Mouse (Mus musculus) neural tube, embryonic 15.5 days (tissue): Measurements from ENCODE around the gene Arvcf. TPM values are rescaled to one million over a fixed set of nuclear protein-coding genes. Genes with fewer than 3 reads are reported as not detected.

Experiments used
- ATAC-seq: fragments of 200-750 bp; cut with Nextera tagmentation; 2 replicates; pipeline ENCODE4 v1.8.0; 2017; ENCODE audit warnings: mild to moderate bottlenecking, moderate TSS enrichment, moderate library complexity; ENCODE audit not compliant: low FRiP score
- H3K27ac ChIP-seq: fragments of 300-500 bp; sonication (generic); replicated peaks from 2 replicates; pipeline ENCODE4 v1.5.1; 2015; ENCODE audit warnings: mild to moderate bottlenecking, inconsistent platforms
- H3K27me3 ChIP-seq: fragments of 300-500 bp; sonication (generic); replicated peaks from 2 replicates; pipeline ENCODE4 v1.6.1; 2015; ENCODE audit warnings: inconsistent platforms
- H3K36me3 ChIP-seq: fragments of 300-500 bp; sonication (generic); 2 replicates; pipeline ENCODE4 v1.6.1; 2015; ENCODE audit warnings: inconsistent platforms
- H3K4me1 ChIP-seq: fragments of 300-500 bp; sonication (generic); 2 replicates; pipeline ENCODE4 v1.6.1; 2015; ENCODE audit warnings: inconsistent platforms
- H3K4me2 ChIP-seq: fragments of 300-500 bp; sonication (generic); 2 replicates; pipeline ENCODE4 v1.6.1; 2015; ENCODE audit warnings: inconsistent platforms, mild to moderate bottlenecking, moderate library complexity
- H3K4me3 ChIP-seq: fragments of 300-500 bp; sonication (generic); replicated peaks from 2 replicates; pipeline ENCODE4 v1.5.1; 2015; ENCODE audit warnings: mild to moderate bottlenecking, inconsistent platforms
- H3K9ac ChIP-seq: fragments of 300-500 bp; sonication (generic); replicated peaks from 2 replicates; pipeline ENCODE4 v1.6.1; 2015; ENCODE audit warnings: mild to moderate bottlenecking, inconsistent platforms
- H3K9me3 ChIP-seq: fragments of 300-500 bp; sonication (generic); replicated peaks from 2 replicates; pipeline ENCODE4 v1.6.1; 2016; ENCODE audit warnings: inconsistent platforms
- WGBS: fragments of 180-500 bp; shearing (Covaris S2); methylation state at CpG from one replicate; pipeline ENCODE4 v1.1.7; 2015; ENCODE audit warnings: mixed read lengths; 5-methylcytosine and 5-hydroxymethylcytosine counted together
- polyA plus RNA-seq: library from polyadenylated mRNA; unstranded; fragments of >200 nt; fragmentation: Nextera tagmentation; extraction: Ambion mirVana; gene quantifications from 2 replicates; pipeline ENCODE4 v1.2.1, GENCODE M21; 2015

Arvcf gene
- polyA plus RNA-seq, 1 experiment from 2014 or later: 72.5 TPM

DNA sequence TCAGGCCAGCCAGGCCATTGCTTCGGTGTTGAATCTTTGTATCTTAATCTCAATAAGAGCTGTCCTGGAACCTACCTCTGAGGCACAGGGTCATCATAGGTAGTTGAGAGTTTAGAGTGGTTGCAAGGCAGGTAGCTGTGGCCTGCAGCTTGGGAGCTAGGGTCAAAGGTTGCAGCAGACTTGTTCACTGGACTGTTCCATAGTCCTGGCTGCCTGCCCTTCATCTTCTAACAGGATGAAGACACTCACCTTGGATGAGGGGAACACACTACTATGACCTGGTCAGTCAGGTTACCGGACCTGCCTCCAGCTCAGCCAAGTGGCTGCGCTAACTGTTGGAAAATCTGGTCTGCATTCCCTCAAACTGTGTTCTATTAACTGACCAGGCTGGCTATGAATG is 43.1 kb downstream of the Arvcf start:
- no peak overlapping the region for H3K27ac ChIP-seq
- H3K36me3 ChIP-seq: no peaks in the 10 kb centered on the region
- H3K4me2 ChIP-seq: no peak overlapping the region
- H3K4me1 ChIP-seq: peaks cover 75% of the 10 kb centered on the region
- H3K9me3 ChIP-seq: no peaks in the 10 kb centered on the region
- no peak overlapping the region for H3K4me3 ChIP-seq
- ATAC-seq: no peak
- WGBS: 99% methylated on average over 3 of the region's 3 CpGs
- no peak overlapping the region for H3K9ac ChIP-seq
- H3K27me3 ChIP-seq: no peaks in the 10 kb centered on the region

DNA sequence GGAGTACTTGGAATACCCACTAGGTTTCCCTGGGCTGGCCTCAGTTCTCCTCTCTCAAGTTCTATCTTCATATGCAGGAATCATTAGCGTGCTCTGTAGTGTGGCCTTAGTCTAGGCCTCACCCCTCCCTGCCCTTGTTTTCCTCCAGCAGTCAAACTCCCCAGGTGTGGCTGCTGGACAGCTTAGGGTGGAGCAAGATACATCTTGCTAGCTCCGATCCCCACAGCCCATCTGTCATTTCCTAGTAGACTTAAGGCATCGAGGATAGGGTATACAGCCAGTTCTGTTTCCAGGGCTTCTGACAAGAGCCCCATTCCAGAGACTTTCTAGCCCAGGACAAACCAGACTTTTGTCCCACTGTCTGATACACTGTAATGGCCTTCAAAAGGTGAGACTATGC is 43.7 kb downstream of the Arvcf start:
- Histone ChIP-seq H3K9ac (no peak overlapping the region), H3K36me3 (no peaks in the 10 kb centered on the region), H3K9me3 (no peaks in the 10 kb centered on the region), H3K4me3 (peak overlapping the region; percentile 76; the same call in 1 of the 2 replicates), H3K27ac (peak overlapping the region; percentile 87), H3K27me3 (no peaks in the 10 kb centered on the region), H3K4me2 (peak overlapping the region; percentile 88; the same call in 1 of the 2 replicates), H3K4me1 (peaks cover 74% of the 10 kb centered on the region)
- WGBS: 83% methylated on average over 3 of the region's 3 CpGs
- no peak for ATAC-seq

DNA sequence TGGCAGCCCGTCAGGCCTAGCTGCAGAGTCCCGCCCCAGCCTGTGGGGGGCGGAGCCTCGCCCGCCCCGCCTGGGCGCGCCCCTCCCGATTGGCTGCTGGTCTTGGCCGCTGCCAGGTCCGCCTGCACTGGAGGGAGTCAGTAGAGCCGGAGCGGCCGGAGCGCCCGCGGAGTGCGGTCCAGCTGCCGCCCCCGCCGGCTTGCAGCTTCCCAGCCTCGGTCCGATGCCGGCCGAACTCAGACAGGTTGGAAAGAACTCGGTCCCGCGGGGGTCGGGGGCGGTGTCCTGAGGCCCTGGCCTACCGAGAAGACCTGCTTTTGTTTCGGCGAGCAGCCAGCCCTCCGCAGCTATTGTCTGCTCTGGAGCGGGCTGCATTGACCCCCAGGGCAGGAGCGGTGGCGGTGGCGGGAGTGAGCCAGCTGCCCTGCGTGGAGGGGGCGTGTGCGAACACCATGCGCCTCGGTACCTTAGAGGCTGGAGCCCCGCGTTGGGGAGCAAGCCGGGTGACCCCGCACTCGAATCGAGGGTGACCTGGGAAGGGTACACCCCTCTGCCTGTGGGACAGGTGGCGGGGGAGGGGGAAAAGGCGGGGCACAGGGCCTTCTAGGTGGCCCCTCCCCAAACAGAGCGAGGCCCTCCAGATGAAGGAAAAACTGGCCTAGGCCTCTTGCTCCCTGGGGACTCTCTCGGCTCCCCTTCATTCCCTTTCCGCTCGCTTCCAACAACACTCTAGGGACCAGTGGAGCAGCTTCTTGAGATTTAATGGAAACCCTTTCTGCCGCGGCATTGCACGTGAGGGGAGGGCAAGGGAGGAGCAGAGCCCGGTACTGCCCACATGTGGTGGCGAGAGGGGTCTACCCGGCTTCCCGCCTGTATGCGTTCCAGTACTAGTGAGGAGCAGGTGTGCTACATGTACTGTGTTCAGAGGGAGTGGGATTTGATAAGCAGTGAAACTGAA is 44.8 kb downstream of the Arvcf start:
- under 1% methylated on average over 63 of the region's 63 CpGs for WGBS
- Histone ChIP-seq H3K4me3 (peak overlapping the region; percentile 76), H3K9ac (peak overlapping the region; percentile 81), H3K36me3 (peaks cover 9% of the 10 kb centered on the region), H3K27me3 (no peaks in the 10 kb centered on the region), H3K4me1 (peaks cover 64% of the 10 kb centered on the region), H3K4me2 (peak overlapping the region; percentile 88), H3K27ac (peak overlapping the region; percentile 87), H3K9me3 (no peaks in the 10 kb centered on the region)
- peak; percentile 83 for ATAC-seq

- Histone ChIP-seq H3K27ac (peak overlapping the region; percentile 87), H3K36me3 (peaks cover 17% of the 10 kb centered on the region), H3K4me3 (peak overlapping the region; percentile 76), H3K4me1 (peaks cover 55% of the 10 kb centered on the region), H3K27me3 (no peaks in the 10 kb centered on the region), H3K9me3 (no peaks in the 10 kb centered on the region), H3K4me2 (peak overlapping the region; percentile 88), H3K9ac (peak overlapping the region; percentile 81)
- ATAC-seq: no peak
- WGBS: 41% methylated on average over 5 of the region's 5 CpGs
Observed at GRCm38 (mm10) chr16:18393595-18393994, 45.6 kb downstream of the Arvcf start.

GRCm38 (mm10) chr16:18394056-18394455 is 46.1 kb downstream of the Arvcf start:
- Histone ChIP-seq H3K4me2 (peak overlapping the region; percentile 88), H3K27me3 (no peaks in the 10 kb centered on the region), H3K9ac (peak overlapping the region; percentile 81), H3K4me1 (peaks cover 51% of the 10 kb centered on the region), H3K27ac (peak overlapping the region; percentile 87), H3K9me3 (no peaks in the 10 kb centered on the region), H3K4me3 (peak overlapping the region; percentile 76), H3K36me3 (peaks cover 22% of the 10 kb centered on the region)
- no peak for ATAC-seq
- WGBS: 57% methylated on average over 3 of the region's 3 CpGs

- H3K27me3 ChIP-seq: no peaks in the 10 kb centered on the region
- 11% methylated on average over 11 of the region's 11 CpGs for WGBS
- H3K36me3 ChIP-seq: peaks cover 31% of the 10 kb centered on the region
- peaks cover 50% of the 10 kb centered on the region for H3K4me1 ChIP-seq
- no peak overlapping the region for H3K9ac ChIP-seq
- no peak overlapping the region for H3K4me3 ChIP-seq
- peak overlapping the region; percentile 75 for H3K27ac ChIP-seq
- H3K9me3 ChIP-seq: no peaks in the 10 kb centered on the region
- peak overlapping the region; percentile 24 for H3K4me2 ChIP-seq
- no peak for ATAC-seq
Observed at GRCm38 (mm10) chr16:18394777-18395619, 47.0 kb downstream of the Arvcf start.

GRCm38 (mm10) chr16:18395620-18396036 is 47.6 kb downstream of the Arvcf start:
- Histone ChIP-seq H3K9me3 (no peaks in the 10 kb centered on the region), H3K4me1 (peaks cover 57% of the 10 kb centered on the region), H3K4me3 (no peak overlapping the region), H3K9ac (no peak overlapping the region), H3K27ac (peak overlapping the region; percentile 75), H3K27me3 (no peaks in the 10 kb centered on the region), H3K36me3 (peaks cover 38% of the 10 kb centered on the region), H3K4me2 (peak overlapping the region; percentile 24)
- no peak for ATAC-seq
- WGBS: 28% methylated on average over 6 of the region's 7 CpGs

DNA sequence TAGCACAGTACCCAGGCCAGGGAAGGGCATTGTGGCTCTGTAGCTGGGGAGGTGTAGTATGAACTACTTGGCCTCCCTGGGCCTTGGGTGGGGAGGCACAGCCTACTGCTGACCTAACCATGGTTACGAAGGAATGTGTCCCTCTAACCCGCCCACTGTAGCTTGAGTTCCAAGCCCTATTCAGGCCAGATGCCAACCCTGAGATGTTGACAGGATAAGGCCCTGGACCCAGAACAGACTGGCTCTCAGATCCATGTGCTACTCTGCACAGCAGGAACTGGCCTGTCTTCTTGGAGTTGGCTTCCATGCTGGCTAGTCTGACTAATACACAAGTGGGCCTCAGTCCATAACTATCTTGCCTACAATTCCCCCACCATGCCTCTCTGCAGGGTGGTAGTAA is 48.2 kb downstream of the Arvcf start:
- ATAC-seq: no peak
- Histone ChIP-seq H3K27ac (peak overlapping the region; percentile 75), H3K9me3 (no peaks in the 10 kb centered on the region), H3K4me3 (no peak overlapping the region), H3K9ac (no peak overlapping the region), H3K36me3 (peaks cover 43% of the 10 kb centered on the region), H3K4me2 (0 out of 2 replicates have a peak overlapping the region, but pooled peaks have one; percentile 24), H3K4me1 (peaks cover 62% of the 10 kb centered on the region), H3K27me3 (no peaks in the 10 kb centered on the region)
- 70% methylated on average over 2 of the region's 2 CpGs for WGBS

- no peak overlapping the region for H3K9ac ChIP-seq
- no peaks in the 10 kb centered on the region for H3K9me3 ChIP-seq
- peaks cover 51% of the 10 kb centered on the region for H3K36me3 ChIP-seq
- no peaks in the 10 kb centered on the region for H3K27me3 ChIP-seq
- H3K27ac ChIP-seq: peak overlapping the region; percentile 75
- WGBS: 98% methylated on average over 27 of the region's 27 CpGs
- ATAC-seq: no peak
- no peak overlapping the region for H3K4me3 ChIP-seq
- H3K4me1 ChIP-seq: peaks cover 68% of the 10 kb centered on the region
- H3K4me2 ChIP-seq: no peak overlapping the region
Observed at GRCm38 (mm10) chr16:18396791-18397621, 49.0 kb downstream of the Arvcf start.

DNA sequence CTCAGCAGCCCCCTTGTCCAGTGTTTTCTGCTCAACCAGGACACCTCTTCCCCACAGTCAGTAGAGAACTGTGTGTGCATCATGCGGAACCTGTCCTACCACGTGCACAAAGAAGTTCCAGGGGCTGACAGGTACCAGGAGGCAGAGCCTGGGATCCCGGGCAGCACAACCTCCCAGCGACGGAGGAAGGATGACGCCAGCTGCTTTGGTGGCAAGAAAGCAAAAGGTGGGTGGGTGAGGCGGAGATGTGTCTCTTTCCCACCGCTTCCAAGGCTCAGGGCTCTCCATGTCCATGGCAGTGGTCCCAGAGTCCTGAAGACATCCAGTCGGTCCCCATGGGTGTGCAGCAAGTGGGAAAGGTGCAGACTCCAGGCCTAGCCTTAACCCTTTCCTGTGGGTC is 52.0 kb downstream of the Arvcf start:
- Histone ChIP-seq H3K27me3 (no peaks in the 10 kb centered on the region), H3K4me3 (no peak overlapping the region), H3K9me3 (no peaks in the 10 kb centered on the region), H3K36me3 (peaks cover 82% of the 10 kb centered on the region), H3K4me2 (no peak overlapping the region), H3K27ac (peak overlapping the region; percentile 68; the same call in 1 of the 2 replicates), H3K4me1 (peaks cover 42% of the 10 kb centered on the region), H3K9ac (no peak overlapping the region)
- ATAC-seq: no peak
- WGBS: 61% methylated on average over 9 of the region's 9 CpGs
